Mouse (Mus musculus): ENCODE measurements around the gene Orai2. TPM values are rescaled to one million over a fixed set of nuclear protein-coding genes. Genes with fewer than 3 reads are reported as not detected.
"Not testable (repeated sequence)": the region's sequence is repeated elsewhere in the genome, so short reads cannot be mapped to it uniquely, and the experiment has no call there.

Orai2 gene
- total and polyA plus RNA-seq, 2 experiments from 2014 or later: 56.8 to 122 TPM

- Histone ChIP-seq H3K4me1 (ENCODE audit: insufficient read depth, low read length) (no peaks in the 10 kb centered on the region; the same call in 1 of the 2 replicates), H3K4me2 (ENCODE audit: low read depth, low read length) (no peak overlapping the region), H3K36me3 (ENCODE audit: insufficient read depth, low read length) (no peaks in the 10 kb centered on the region), H3K9me3 (ENCODE audit: low read length) (no peaks in the 10 kb centered on the region), H3K4me3 (ENCODE audit: low read length) (no peak overlapping the region), H3K9ac (replicated peaks; ENCODE audit: low read length) (no peak overlapping the region), H3K27ac (no peak overlapping the region), H3K27me3 (ENCODE audit: insufficient read depth, low read length) (no peaks in the 10 kb centered on the region)
- TF ChIP-seq CTCF (IDR thresholded peaks at IDR 0.05; ENCODE audit: low read depth): peak; percentile 47
- 97% methylated on average over 3 of the region's 3 CpGs for WGBS
- DNase-seq (ENCODE audit: low spot score) (no peak), ATAC-seq (no peak)
Observed at GRCm38 (mm10) chr5:136168071-136168470, 2.4 kb downstream of the Orai2 start.

- no peak for TF ChIP-seq CTCF (IDR thresholded peaks at IDR 0.05; ENCODE audit: low read depth)
- Histone ChIP-seq H3K36me3 (ENCODE audit: insufficient read depth, low read length) (no peaks in the 10 kb centered on the region), H3K4me3 (ENCODE audit: low read length) (no peak overlapping the region), H3K9me3 (ENCODE audit: low read length) (no peaks in the 10 kb centered on the region), H3K27ac (no peak overlapping the region), H3K9ac (replicated peaks; ENCODE audit: low read length) (no peak overlapping the region), H3K4me2 (ENCODE audit: low read depth, low read length) (no peak overlapping the region), H3K4me1 (ENCODE audit: insufficient read depth, low read length) (no peaks in the 10 kb centered on the region; the same call in 1 of the 2 replicates), H3K27me3 (ENCODE audit: insufficient read depth, low read length) (no peaks in the 10 kb centered on the region)
- DNase-seq (ENCODE audit: low spot score): no peak
- no peak for ATAC-seq
- 93% methylated on average over 4 of the region's 4 CpGs for WGBS
Observed at GRCm38 (mm10) chr5:136167296-136167695, 3.2 kb downstream of the Orai2 start.

GRCm38 (mm10) chr5:136165246-136165645, 5.3 kb downstream of the Orai2 start:
- Histone ChIP-seq H3K4me3 (ENCODE audit: low read length) (no peak overlapping the region), H3K36me3 (ENCODE audit: insufficient read depth, low read length) (0 out of 2 replicates have a peak, but pooled peaks cover 7% of the 10 kb centered on the region), H3K27ac (peak overlapping the region; percentile 52), H3K4me2 (ENCODE audit: low read depth, low read length) (no peak overlapping the region), H3K4me1 (ENCODE audit: insufficient read depth, low read length) (no peaks in the 10 kb centered on the region; the same call in 1 of the 2 replicates), H3K27me3 (ENCODE audit: insufficient read depth, low read length) (no peaks in the 10 kb centered on the region), H3K9me3 (ENCODE audit: low read length) (no peaks in the 10 kb centered on the region), H3K9ac (replicated peaks; ENCODE audit: low read length) (no peak overlapping the region)
- 0 out of 2 replicates have a peak, but pooled peaks have one; percentile 15 for ATAC-seq
- 0 out of 2 replicates have a peak, but pooled peaks have one; percentile 4 for TF ChIP-seq CTCF (IDR thresholded peaks at IDR 0.05; ENCODE audit: low read depth)
- 64% methylated on average over 8 of the region's 8 CpGs for WGBS
- DNase-seq (ENCODE audit: low spot score): peak; percentile 27

GRCm38 (mm10) chr5:136163807-136164474, 6.6 kb downstream of the Orai2 start:
- Histone ChIP-seq H3K4me1 (ENCODE audit: insufficient read depth, low read length) (no peaks in the 10 kb centered on the region), H3K9me3 (ENCODE audit: low read length) (no peaks in the 10 kb centered on the region), H3K4me3 (ENCODE audit: low read length) (no peak overlapping the region), H3K27ac (no peak overlapping the region), H3K36me3 (ENCODE audit: insufficient read depth, low read length) (0 out of 2 replicates have a peak, but pooled peaks cover 7% of the 10 kb centered on the region), H3K9ac (replicated peaks; ENCODE audit: low read length) (no peak overlapping the region), H3K4me2 (ENCODE audit: low read depth, low read length) (no peak overlapping the region), H3K27me3 (ENCODE audit: insufficient read depth, low read length) (no peaks in the 10 kb centered on the region)
- no peak for TF ChIP-seq CTCF (IDR thresholded peaks at IDR 0.05; ENCODE audit: low read depth)
- ATAC-seq: peak; percentile 74
- WGBS: 50% methylated on average over 11 of the region's 11 CpGs
- DNase-seq (ENCODE audit: low spot score): peak; percentile 71

GRCm38 (mm10) chr5:136160084-136160483, 10.4 kb downstream of the Orai2 start:
- not testable (repeated sequence) for H3K27me3 ChIP-seq (ENCODE audit: insufficient read depth, low read length); ATAC-seq; H3K4me2 ChIP-seq (ENCODE audit: low read depth, low read length); H3K4me3 ChIP-seq (ENCODE audit: low read length); H3K27ac ChIP-seq; H3K9ac ChIP-seq (replicated peaks; ENCODE audit: low read length); H3K4me1 ChIP-seq (ENCODE audit: insufficient read depth, low read length); DNase-seq (ENCODE audit: low spot score); H3K36me3 ChIP-seq (ENCODE audit: insufficient read depth, low read length); H3K9me3 ChIP-seq (ENCODE audit: low read length)
- WGBS: 80% methylated on average over 11 of the region's 12 CpGs

- Histone ChIP-seq H3K9me3 (ENCODE audit: low read length) (no peaks in the 10 kb centered on the region), H3K27me3 (ENCODE audit: insufficient read depth, low read length) (no peaks in the 10 kb centered on the region), H3K4me1 (ENCODE audit: insufficient read depth, low read length) (no peaks in the 10 kb centered on the region), H3K9ac (replicated peaks; ENCODE audit: low read length) (no peak overlapping the region), H3K36me3 (ENCODE audit: insufficient read depth, low read length) (no peaks in the 10 kb centered on the region), H3K4me3 (ENCODE audit: low read length) (no peak overlapping the region), H3K27ac (no peak overlapping the region), H3K4me2 (ENCODE audit: low read depth, low read length) (no peak overlapping the region)
- ATAC-seq (no peak), DNase-seq (ENCODE audit: low spot score) (no peak)
- TF ChIP-seq CTCF (IDR thresholded peaks at IDR 0.05; ENCODE audit: low read depth): no peak
- 78% methylated on average over 5 of the region's 5 CpGs for WGBS
Observed at GRCm38 (mm10) chr5:136155399-136155798, 15.1 kb downstream of the Orai2 start.

GRCm38 (mm10) chr5:136152365-136152764, 18.1 kb downstream of the Orai2 start:
- DNase-seq (ENCODE audit: low spot score) (no peak), ATAC-seq (no peak)
- Histone ChIP-seq H3K4me1 (ENCODE audit: insufficient read depth, low read length) (no peaks in the 10 kb centered on the region), H3K4me3 (ENCODE audit: low read length) (no peak overlapping the region), H3K9ac (replicated peaks; ENCODE audit: low read length) (no peak overlapping the region), H3K9me3 (ENCODE audit: low read length) (no peaks in the 10 kb centered on the region), H3K36me3 (ENCODE audit: insufficient read depth, low read length) (no peaks in the 10 kb centered on the region), H3K27ac (no peak overlapping the region), H3K27me3 (ENCODE audit: insufficient read depth, low read length) (no peaks in the 10 kb centered on the region), H3K4me2 (ENCODE audit: low read depth, low read length) (no peak overlapping the region)
- TF ChIP-seq CTCF (IDR thresholded peaks at IDR 0.05; ENCODE audit: low read depth): no peak
- 67% methylated on average over 8 of the region's 8 CpGs for WGBS

GRCm38 (mm10) chr5:136149134-136149576, 21.4 kb downstream of the Orai2 start:
- not testable (repeated sequence) for H3K4me3 ChIP-seq (ENCODE audit: low read length); ATAC-seq; DNase-seq (ENCODE audit: low spot score); H3K27me3 ChIP-seq (ENCODE audit: insufficient read depth, low read length); H3K27ac ChIP-seq; H3K9ac ChIP-seq (replicated peaks; ENCODE audit: low read length); H3K9me3 ChIP-seq (ENCODE audit: low read length); H3K4me1 ChIP-seq (ENCODE audit: insufficient read depth, low read length); H3K4me2 ChIP-seq (ENCODE audit: low read depth, low read length); H3K36me3 ChIP-seq (ENCODE audit: insufficient read depth, low read length)
- WGBS: 75% methylated on average over 5 of the region's 5 CpGs

Measured in hindbrain, postnatal 0 days (tissue).